Mouse (Mus musculus): ENCODE data around the gene Emid1. TPM values are rescaled to one million over a fixed set of nuclear protein-coding genes. Genes with fewer than 3 reads are reported as not detected.

Emid1 gene
- polyA plus RNA-seq, 1 experiment from 2014 or later, result 13.0 TPM

DNA sequence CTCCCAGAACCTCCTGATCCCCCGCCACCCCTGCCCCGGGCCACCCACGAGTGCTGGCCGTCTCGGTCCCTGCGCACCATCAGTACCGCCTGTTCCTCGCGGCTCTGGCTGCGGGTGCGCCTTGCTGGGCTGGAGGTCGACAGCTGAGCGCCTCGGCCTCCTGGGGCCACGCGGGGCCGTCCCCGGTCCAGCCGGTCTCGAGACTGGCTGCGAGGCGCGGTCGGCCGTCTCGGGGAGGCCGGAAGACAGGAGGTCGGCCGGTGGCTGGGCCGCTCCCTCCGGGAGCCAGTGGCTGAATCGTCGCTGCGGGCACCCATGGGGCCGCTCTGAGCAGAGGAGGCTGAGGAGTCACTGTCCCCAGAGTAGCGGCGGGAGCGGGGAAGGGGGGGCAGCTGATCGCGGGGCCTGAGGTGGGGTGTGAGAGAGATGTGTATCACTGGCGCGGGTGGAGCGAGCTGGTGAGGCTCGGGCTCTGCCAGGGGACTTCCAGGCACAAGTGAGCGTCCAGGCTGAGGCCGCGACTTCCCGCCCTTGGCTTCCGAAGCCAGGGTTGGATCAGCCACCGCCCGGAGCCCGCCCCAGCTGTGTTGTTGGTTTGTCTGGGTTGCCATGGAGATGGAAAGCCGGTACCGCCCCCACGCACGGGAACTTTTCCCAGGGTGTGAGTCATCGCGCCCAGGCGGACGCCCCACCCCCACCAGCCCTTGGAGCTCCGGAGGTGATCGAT is 90.5 kb downstream of the Emid1 start:
- Histone ChIP-seq H3K4me2 (ENCODE audit: low read length) (peak overlapping the region; percentile 65), H3K9ac (ENCODE audit: low read length) (peak overlapping the region; percentile 40; the same call in 1 of the 2 replicates), H3K4me3 (ENCODE audit: low read depth, low read length) (peak overlapping the region; percentile 30), H3K27me3 (replicated peaks; ENCODE audit: control insufficient read depth, insufficient read depth, low read length) (peaks cover 63% of the 10 kb centered on the region), H3K27ac (ENCODE audit: low read depth, low read length) (no peak overlapping the region), H3K36me3 (ENCODE audit: control insufficient read depth, insufficient read depth, low read length) (no peaks in the 10 kb centered on the region; the same call in 1 of the 2 replicates), H3K4me1 (ENCODE audit: control insufficient read depth, insufficient read depth, low read length) (peaks cover 24% of the 10 kb centered on the region), H3K9me3 (replicated peaks; ENCODE audit: control insufficient read depth, low read length) (no peaks in the 10 kb centered on the region)
- under 1% methylated on average over 52 of the region's 62 CpGs for WGBS
- ATAC-seq (peak; percentile 13; the same call in 1 of the 2 replicates), DNase-seq (ENCODE audit: low spot score) (peak; percentile 80)

DNA sequence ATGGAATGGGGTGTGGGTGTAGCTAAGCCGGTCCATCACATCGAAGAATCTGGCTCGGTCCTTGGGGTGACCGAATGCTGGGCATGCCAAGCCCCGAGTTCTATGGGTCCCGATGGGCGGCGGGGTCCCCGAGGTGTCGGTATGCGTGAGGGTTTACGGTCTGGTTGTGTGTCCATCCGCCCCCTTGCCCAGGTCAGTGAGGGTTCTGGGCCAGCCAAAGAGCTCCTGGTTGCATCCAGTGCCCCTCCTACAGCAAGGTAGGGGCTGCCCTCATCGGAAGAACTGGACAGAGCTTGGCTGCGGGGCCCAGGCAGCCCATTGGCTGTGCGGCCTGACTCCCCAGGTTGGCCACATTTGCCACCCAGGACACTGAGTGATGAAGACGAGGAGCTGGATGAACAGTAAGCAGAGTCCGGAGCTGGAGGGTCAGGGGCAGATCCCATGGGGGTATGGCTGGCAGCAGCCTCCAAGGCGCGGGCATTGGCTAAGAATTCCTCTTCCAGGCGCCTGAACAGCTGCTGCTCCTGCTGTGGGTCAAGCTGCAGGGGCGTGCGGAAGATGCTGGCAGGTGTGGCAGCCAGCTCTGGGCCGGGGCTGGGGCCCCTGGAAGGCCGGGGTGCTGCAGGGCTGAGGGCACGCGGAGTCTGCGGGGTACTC is 91.2 kb downstream of the Emid1 start:
- 59% methylated on average over 25 of the region's 28 CpGs for WGBS
- Histone ChIP-seq H3K27ac (ENCODE audit: low read depth, low read length) (no peak overlapping the region), H3K4me2 (ENCODE audit: low read length) (peak overlapping the region; percentile 65), H3K36me3 (ENCODE audit: control insufficient read depth, insufficient read depth, low read length) (no peaks in the 10 kb centered on the region; the same call in 1 of the 2 replicates), H3K27me3 (replicated peaks; ENCODE audit: control insufficient read depth, insufficient read depth, low read length) (peaks cover 66% of the 10 kb centered on the region), H3K9me3 (replicated peaks; ENCODE audit: control insufficient read depth, low read length) (no peaks in the 10 kb centered on the region), H3K4me1 (ENCODE audit: control insufficient read depth, insufficient read depth, low read length) (peaks cover 28% of the 10 kb centered on the region), H3K9ac (ENCODE audit: low read length) (no peak overlapping the region), H3K4me3 (ENCODE audit: low read depth, low read length) (peak overlapping the region; percentile 30; the same call in 1 of the 2 replicates)
- DNase-seq (ENCODE audit: low spot score) (no peak), ATAC-seq (no peak)

DNA sequence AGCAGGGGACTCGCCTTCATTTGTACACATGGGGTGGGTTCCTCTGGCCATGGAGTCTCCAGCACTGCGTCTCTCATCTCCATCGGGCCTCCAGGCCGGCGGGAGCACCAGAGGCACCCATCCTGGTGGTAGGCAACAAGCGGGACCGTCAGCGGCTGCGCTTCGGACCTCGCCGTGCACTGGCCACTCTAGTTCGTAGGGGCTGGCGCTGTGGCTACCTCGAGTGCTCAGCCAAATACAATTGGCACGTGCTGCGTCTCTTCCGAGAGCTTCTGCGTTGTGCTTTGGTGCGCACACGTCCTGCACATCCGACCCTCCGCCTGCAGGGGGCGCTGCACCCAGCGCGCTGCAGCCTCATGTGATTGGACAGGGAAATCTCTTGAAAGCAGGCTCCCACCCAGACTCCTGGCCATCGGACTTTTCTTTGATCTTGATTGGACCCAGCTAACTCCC is 92.3 kb downstream of the Emid1 start:
- H3K4me1 ChIP-seq (ENCODE audit: control insufficient read depth, insufficient read depth, low read length), result peaks cover 27% of the 10 kb centered on the region
- H3K36me3 ChIP-seq (ENCODE audit: control insufficient read depth, insufficient read depth, low read length), result no peaks in the 10 kb centered on the region; the same call in 1 of the 2 replicates
- H3K27ac ChIP-seq (ENCODE audit: low read depth, low read length), result no peak overlapping the region
- no peak overlapping the region for H3K9ac ChIP-seq (ENCODE audit: low read length)
- no peak overlapping the region for H3K4me3 ChIP-seq (ENCODE audit: low read depth, low read length)
- H3K4me2 ChIP-seq (ENCODE audit: low read length), result no peak overlapping the region
- no peaks in the 10 kb centered on the region for H3K9me3 ChIP-seq (replicated peaks; ENCODE audit: control insufficient read depth, low read length)
- H3K27me3 ChIP-seq (replicated peaks; ENCODE audit: control insufficient read depth, insufficient read depth, low read length), result peaks cover 69% of the 10 kb centered on the region
- 6% methylated on average over 27 of the region's 27 CpGs for WGBS
- DNase-seq (ENCODE audit: low spot score) (peak; percentile 49), ATAC-seq (no peak)

DNA sequence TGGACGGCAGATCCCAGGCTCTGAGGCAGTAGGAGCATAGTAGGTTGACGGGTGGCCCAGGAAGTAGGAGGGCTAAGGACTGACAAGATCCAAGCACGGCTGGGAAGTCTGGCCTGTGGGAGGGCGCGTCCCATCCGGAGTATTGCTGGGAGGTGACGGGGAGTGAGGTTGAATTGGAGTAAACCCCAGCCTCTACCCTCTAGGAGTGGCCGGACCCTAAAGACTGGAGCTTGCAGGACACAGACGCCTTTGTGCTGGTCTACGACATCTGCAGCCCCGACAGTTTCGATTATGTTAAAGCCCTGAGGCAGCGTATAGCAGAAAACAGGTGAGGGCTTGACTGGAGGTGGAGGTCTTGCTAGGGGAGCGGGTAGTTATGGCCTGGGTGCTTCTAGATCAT is 92.8 kb downstream of the Emid1 start:
- peaks cover 24% of the 10 kb centered on the region for H3K4me1 ChIP-seq (ENCODE audit: control insufficient read depth, insufficient read depth, low read length)
- WGBS, result 33% methylated on average over 14 of the region's 14 CpGs
- H3K27me3 ChIP-seq (replicated peaks; ENCODE audit: control insufficient read depth, insufficient read depth, low read length), result peaks cover 69% of the 10 kb centered on the region
- DNase-seq (ENCODE audit: low spot score) (no peak), ATAC-seq (no peak)
- no peaks in the 10 kb centered on the region; the same call in 1 of the 2 replicates for H3K36me3 ChIP-seq (ENCODE audit: control insufficient read depth, insufficient read depth, low read length)
- no peaks in the 10 kb centered on the region for H3K9me3 ChIP-seq (replicated peaks; ENCODE audit: control insufficient read depth, low read length)
- no peak overlapping the region for H3K4me2 ChIP-seq (ENCODE audit: low read length)
- no peak overlapping the region for H3K27ac ChIP-seq (ENCODE audit: low read depth, low read length)
- H3K9ac ChIP-seq (ENCODE audit: low read length), result no peak overlapping the region
- no peak overlapping the region for H3K4me3 ChIP-seq (ENCODE audit: low read depth, low read length)

DNA sequence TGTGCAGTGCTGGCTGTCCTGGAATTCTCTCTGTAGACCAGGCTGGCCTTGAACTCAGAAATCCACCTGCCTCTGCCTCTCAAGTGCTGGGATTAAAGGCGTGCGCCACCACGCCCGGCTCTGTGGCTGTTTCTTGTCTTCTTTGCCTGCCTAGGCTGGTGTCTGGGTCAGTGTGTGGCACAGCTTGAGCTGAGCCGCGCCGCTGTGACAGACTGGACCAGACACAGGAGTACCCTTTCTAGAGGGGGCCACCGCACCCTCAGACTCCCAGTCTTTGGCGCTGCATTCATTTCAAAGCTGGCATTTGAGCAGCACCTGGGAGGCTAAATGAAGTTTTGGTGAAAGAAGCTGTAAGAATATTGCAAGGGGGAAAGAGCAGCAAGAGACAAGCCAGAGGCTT is 93.3 kb downstream of the Emid1 start:
- Histone ChIP-seq H3K27ac (ENCODE audit: low read depth, low read length) (no peak overlapping the region), H3K9me3 (replicated peaks; ENCODE audit: control insufficient read depth, low read length) (no peaks in the 10 kb centered on the region), H3K4me3 (ENCODE audit: low read depth, low read length) (no peak overlapping the region), H3K36me3 (ENCODE audit: control insufficient read depth, insufficient read depth, low read length) (no peaks in the 10 kb centered on the region; the same call in 1 of the 2 replicates), H3K4me2 (ENCODE audit: low read length) (no peak overlapping the region), H3K27me3 (replicated peaks; ENCODE audit: control insufficient read depth, insufficient read depth, low read length) (peaks cover 66% of the 10 kb centered on the region), H3K9ac (ENCODE audit: low read length) (no peak overlapping the region), H3K4me1 (ENCODE audit: control insufficient read depth, insufficient read depth, low read length) (peaks cover 20% of the 10 kb centered on the region)
- DNase-seq (ENCODE audit: low spot score), result no peak
- 38% methylated on average over 9 of the region's 9 CpGs for WGBS
- no peak for ATAC-seq

DNA sequence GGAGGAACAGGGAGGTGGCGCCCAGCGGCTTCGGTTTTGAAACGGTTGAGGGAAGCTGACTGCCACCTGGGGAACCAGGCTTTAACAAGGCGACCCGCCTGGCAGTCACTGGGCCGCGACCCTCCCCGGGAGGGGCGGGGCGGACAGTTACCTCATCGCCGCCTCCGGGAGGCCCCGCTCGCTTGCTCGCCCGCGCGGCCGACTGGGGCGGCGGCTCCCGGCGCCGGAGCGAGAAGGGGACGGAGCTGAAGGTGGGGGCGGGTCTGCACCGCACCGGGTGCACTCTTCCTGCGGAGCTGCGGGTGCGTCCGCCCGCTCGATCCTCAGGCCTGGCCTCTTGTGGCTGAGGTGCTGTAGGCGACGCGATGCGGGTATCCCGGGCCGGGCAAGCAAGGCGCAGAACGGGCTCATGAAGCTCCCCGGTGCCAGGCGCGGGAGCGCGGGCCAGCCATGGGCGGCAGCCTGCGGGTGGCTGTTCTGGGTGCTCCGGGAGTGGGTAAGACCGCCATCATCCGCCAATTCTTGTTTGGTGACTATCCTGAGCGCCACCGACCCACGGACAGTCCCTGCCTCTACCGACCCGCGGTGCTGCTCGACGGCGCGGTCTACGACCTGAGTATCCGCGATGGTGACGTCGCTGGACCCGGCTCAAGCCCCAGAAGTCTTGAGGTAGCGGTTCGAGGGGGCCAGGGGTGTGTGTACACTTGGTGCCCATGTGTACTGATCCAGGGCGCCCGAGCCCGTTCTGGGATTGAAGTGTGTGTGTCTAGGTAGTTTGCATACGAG is 94.0 kb downstream of the Emid1 start, which contains the start of gene Rasl10a:
Rasl10a (plus strand) TSS at position 273 of the 786 bp plus-strand sequence.
- DNase-seq (ENCODE audit: low spot score), result no peak
- peaks cover 20% of the 10 kb centered on the region for H3K4me1 ChIP-seq (ENCODE audit: control insufficient read depth, insufficient read depth, low read length)
- H3K36me3 ChIP-seq (ENCODE audit: control insufficient read depth, insufficient read depth, low read length), result no peaks in the 10 kb centered on the region; the same call in 1 of the 2 replicates
- H3K9me3 ChIP-seq (replicated peaks; ENCODE audit: control insufficient read depth, low read length), result no peaks in the 10 kb centered on the region
- peak within 1 kb of the TSS; percentile 79 for H3K4me2 ChIP-seq (ENCODE audit: low read length)
- peak within 1 kb of the TSS; percentile 41 for H3K4me3 ChIP-seq (ENCODE audit: low read depth, low read length)
- ATAC-seq, result peak; percentile 8; the same call in 1 of the 2 replicates
- 2% methylated on average over 76 of the region's 77 CpGs for WGBS
- peak within 1 kb of the TSS; percentile 60 for H3K9ac ChIP-seq (ENCODE audit: low read length)
- H3K27me3 ChIP-seq (replicated peaks; ENCODE audit: control insufficient read depth, insufficient read depth, low read length), result peaks cover 63% of the 10 kb centered on the region
- no peak within 1 kb of the TSS for H3K27ac ChIP-seq (ENCODE audit: low read depth, low read length)

DNA sequence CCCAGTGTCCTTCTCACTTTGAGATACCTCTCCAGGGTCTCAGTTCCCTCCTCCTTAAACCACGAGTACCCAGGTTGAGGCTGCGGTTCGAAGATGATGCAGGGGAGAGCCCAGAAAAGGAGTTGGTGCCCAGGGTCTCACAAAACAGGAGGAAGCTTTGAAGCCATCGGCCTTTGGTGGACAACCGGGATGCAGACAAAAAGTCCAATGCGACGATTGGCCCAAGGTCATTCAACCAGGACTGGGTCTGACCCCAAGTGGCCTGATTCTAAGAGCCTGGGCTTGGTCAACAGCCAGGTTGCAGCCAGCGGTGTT is 94.6 kb downstream of the Emid1 start:
- H3K4me3 ChIP-seq (ENCODE audit: low read depth, low read length), result peak overlapping the region; percentile 41
- peak overlapping the region; percentile 60 for H3K9ac ChIP-seq (ENCODE audit: low read length)
- no peak for ATAC-seq
- peaks cover 17% of the 10 kb centered on the region for H3K4me1 ChIP-seq (ENCODE audit: control insufficient read depth, insufficient read depth, low read length)
- H3K27ac ChIP-seq (ENCODE audit: low read depth, low read length), result no peak overlapping the region
- DNase-seq (ENCODE audit: low spot score), result no peak
- H3K9me3 ChIP-seq (replicated peaks; ENCODE audit: control insufficient read depth, low read length), result no peaks in the 10 kb centered on the region
- WGBS, result 14% methylated on average over 8 of the region's 8 CpGs
- peaks cover 58% of the 10 kb centered on the region for H3K27me3 ChIP-seq (replicated peaks; ENCODE audit: control insufficient read depth, insufficient read depth, low read length)
- peak overlapping the region; percentile 79 for H3K4me2 ChIP-seq (ENCODE audit: low read length)
- H3K36me3 ChIP-seq (ENCODE audit: control insufficient read depth, insufficient read depth, low read length), result no peaks in the 10 kb centered on the region; the same call in 1 of the 2 replicates

DNA sequence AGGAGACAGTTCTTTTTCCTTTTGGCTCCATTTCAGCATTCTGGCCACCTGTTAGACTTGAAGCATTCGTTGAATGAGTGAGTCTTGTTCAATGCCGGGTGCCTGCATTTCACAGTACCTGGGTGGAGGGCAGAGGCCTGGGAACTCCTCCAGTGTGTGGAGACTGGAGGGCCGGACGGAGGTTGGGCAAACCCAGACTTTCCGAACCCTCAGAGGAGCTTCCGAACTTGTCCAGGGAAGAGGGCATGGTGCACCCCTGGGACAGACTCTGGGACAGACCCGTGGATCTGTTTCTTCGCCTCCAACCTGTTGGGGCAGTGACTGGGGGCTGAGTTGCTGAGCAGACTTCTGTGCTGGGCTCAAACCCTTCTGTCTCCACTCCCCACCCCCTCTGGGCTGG is 95.0 kb downstream of the Emid1 start:
- DNase-seq (ENCODE audit: low spot score) (no peak), ATAC-seq (no peak)
- Histone ChIP-seq H3K36me3 (ENCODE audit: control insufficient read depth, insufficient read depth, low read length) (no peaks in the 10 kb centered on the region; the same call in 1 of the 2 replicates), H3K4me2 (ENCODE audit: low read length) (no peak overlapping the region), H3K27me3 (replicated peaks; ENCODE audit: control insufficient read depth, insufficient read depth, low read length) (peaks cover 55% of the 10 kb centered on the region), H3K9me3 (replicated peaks; ENCODE audit: control insufficient read depth, low read length) (no peaks in the 10 kb centered on the region), H3K4me3 (ENCODE audit: low read depth, low read length) (no peak overlapping the region), H3K27ac (ENCODE audit: low read depth, low read length) (no peak overlapping the region), H3K4me1 (ENCODE audit: control insufficient read depth, insufficient read depth, low read length) (peaks cover 13% of the 10 kb centered on the region), H3K9ac (ENCODE audit: low read length) (no peak overlapping the region)
- WGBS, result 44% methylated on average over 8 of the region's 8 CpGs
